Mouse (Mus musculus) left cerebral cortex, adult 8-10 months (tissue): ENCODE measurements at regions not wholly inside any gene's neighbourhood (a gene's known extent, or its start where the extent isn't known, plus 50 kb on each side); places are given as distances from the start of the nearest gene placed in this dataset.

ENCODE experiments used
- DNase-seq, 2 experiments: peaks; one replicate each; pipeline ENCODE4 v3.0.0; 2022; ENCODE audit warnings: low spot score in 2 of 2

DNA sequence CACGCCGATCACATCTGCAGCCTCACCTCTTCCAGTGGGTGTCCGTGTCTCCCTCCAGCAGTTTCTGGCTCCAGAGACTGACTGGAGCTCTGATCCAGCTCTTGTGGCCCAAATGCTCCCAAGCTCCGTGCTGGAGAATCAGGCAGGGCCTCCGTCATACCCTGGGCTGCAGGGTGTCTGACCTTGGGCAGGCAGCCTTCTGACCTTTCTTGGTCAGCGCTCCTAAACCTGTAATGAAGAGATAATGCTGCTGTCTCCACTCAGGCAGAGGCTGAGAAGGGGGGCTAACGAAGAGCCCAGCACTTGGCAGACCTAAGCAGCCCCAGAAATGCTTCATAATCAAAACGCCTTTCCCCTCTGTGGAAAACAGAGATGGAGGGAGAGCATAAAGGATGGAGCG, 89.9 kb upstream of the Mef2a start:
- DNase-seq = no peak

GRCm38 (mm10) chr7:67461333-67462255, 88.9 kb upstream of the Mef2a start:
- DNase-seq = peak in 1 of 2 experiments; percentile 47

GRCm38 (mm10) chr7:67459810-67460209, 87.2 kb upstream of the Mef2a start:
- DNase-seq = peak in 1 of 2 experiments; percentile 62

- DNase-seq = no peak
Observed at GRCm38 (mm10) chr7:67459209-67459608, 86.6 kb upstream of the Mef2a start.

GRCm38 (mm10) chr7:67458640-67459039, 86.0 kb upstream of the Mef2a start:
- DNase-seq = no peak

GRCm38 (mm10) chr7:67457898-67458297, 85.2 kb upstream of the Mef2a start:
- DNase-seq = no peak

DNA sequence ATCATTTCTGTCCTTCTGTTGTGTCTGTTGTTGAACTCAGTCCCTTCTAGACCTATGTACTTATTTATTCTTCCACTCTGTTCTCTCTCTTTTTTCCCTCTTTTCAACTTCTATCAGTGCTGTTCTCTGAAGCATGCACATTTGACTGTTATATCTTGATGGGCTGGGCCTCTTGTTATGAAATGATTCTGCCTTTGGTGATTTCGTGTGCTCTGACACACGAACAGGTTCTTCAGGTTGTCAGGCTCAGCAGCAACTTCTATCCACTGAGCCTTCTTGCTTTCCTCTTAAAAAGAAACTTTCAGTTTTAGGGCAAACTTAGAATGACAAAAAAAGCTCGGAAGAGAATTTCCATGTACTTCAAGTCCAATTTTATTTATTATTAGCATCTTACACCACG, 83.4 kb upstream of the Mef2a start:
- DNase-seq = no peak

GRCm38 (mm10) chr7:67454458-67454857, 81.8 kb upstream of the Mef2a start:
- no peak for DNase-seq

DNA sequence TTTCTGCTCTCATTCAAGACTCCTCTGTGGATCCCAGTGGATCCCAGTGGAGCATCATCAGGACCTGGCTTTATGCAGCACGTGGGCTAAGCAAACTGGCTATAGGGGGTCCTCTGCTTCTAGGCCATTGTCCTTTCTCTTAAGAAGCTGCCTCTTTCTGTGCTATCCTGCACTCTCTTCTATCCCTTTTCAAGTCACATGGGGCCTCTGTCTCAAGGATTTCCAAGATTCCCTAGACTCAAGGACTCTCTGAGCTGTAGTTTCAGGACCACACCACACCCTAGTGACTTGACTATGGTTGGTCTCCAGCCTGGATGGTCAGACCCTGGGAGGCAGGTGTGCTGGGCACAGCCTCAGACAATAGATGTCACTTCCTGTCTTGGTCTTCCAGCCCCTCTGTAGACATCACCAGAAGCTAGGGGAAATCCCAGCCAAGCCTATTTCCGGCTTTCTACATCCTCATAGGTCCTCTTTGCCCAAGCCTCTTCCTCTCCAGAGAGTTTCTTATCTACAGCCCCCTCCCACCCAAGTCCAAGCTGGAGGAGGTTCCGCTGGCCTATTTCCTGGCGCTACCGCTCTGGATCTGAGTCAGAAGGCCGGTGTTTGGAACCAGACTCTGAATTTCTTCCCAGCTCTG, 78.6 kb upstream of the Mef2a start:
- no peak for DNase-seq

DNA sequence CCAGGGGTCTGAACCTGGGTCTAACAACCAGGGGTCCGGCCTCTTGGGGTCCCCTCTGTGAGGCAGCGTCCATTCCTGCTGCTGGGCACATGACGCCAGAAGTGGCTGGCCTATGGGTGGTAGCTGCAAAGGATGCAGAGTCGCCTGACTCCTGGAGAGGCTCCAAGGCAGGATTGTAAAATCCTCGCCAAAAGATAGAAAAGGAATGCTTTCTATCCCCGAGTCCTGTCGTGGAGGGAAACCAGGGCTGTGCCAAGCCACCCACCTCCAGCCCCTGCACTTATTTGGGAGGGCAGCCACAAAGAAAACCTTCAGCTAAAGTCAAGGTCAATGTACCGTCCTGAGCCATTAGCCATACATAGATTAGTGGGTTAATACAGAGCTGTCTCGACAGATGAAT, 73.9 kb upstream of the Mef2a start:
- DNase-seq = no peak

DNA sequence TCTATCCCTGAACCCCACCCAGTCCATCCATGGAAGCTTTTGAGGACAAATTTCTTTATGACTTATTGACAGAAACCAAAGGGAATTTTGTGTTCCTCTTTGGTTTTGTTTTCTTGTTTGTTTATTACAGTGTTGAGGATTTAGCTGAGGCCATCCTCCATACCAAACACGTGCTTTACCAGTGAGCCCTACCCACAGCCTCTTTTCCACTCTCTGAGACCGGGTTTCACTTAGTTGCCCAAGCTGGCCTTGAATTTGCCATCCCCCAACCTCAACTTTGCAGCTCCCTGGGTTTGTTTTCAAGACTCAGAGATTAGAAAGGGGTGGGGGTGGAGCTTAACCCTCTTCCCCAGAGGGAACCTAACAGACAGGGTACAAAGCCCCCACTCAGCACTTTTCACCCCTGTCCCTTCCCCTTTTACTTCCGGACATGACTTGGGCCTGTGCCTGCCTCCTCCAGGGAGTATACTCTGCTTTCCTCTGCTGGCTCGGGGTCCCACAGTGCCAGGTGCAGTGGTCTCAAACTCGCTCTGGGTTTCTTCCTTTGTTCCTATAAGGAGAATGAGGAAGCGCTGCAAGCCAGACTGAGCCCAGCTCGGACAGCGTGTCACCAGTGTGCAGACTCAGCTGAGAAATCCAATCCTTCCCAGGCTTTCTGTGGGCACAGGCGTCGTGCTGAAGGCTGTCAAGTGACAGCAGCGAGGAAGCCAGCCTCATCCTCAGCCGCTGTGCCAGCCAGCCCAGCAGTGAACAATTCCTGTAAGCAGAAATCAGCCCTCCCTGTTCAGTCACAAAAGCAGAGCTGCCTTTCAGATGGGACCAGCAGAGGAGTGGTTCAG, 72.8 kb upstream of the Mef2a start:
- peak in 1 of 2 experiments; percentile 28 for DNase-seq

GRCm38 (mm10) chr7:67444523-67444942, 71.9 kb upstream of the Mef2a start:
- no peak for DNase-seq

GRCm38 (mm10) chr7:67443666-67444065, 71.0 kb upstream of the Mef2a start:
- DNase-seq = no peak

GRCm38 (mm10) chr7:67443001-67443555, 70.4 kb upstream of the Mef2a start:
- DNase-seq = peak in 1 of 2 experiments; percentile 67

DNA sequence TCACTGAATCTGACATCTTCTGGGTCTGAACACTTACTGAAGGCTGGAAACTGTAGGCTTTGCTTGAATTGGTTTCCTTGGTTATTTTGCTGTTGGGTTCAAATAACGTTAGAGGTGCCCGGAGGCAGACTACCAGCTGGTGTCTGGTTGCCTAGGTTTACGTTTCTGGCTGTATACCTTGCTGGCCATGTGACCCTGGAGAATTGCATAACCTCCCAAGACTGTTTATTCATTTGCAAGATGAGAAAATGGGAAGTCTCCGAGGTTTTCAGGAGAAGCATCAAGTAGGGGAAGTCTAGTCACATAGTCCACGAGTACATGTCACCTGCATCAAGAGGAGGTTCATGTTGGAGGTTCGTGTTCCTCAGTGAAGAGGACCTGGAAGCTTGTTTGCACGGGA, 69.6 kb upstream of the Mef2a start:
- DNase-seq = no peak

GRCm38 (mm10) chr7:67440806-67441205, 68.1 kb upstream of the Mef2a start:
- peak in 1 of 2 experiments; percentile 71 for DNase-seq

DNA sequence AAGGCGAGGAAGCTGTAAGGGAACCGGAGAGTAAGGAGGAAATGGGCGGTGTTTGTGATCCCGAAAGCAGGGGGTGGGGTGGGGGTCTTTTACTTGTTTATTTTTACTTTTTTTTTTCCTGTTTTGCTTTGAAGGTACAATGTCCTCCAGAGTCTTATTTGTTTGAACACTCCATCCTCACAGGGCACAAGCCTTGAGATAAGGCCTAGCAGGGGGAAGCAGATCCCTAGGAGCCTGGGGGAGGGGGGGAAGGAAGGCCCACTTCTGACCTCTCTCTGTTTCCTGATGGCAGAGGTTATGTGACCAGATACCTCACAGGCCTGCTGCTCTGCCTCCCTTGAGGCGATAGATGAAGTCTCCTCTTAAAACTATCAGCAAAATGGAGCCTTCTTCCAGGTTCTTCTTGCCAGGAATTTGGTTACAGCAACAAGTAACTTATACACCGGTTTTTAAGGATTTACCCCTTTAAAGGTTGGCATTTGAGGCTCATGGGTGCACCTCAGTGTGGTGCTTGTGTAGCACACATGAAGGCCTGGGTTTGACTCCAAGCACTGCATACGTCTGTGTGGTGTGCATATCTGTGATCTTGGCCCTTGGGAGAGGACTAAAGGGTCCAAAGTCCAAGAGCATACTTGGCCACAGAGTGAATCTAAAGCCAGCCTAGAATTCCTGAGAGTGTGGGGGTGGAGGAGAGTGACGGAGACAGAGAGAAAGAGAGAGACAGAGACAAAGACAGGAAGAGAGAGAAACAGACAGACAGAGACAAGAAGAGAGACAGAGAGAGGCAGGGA, 64.8 kb upstream of the Mef2a start:
- DNase-seq = no peak

DNA sequence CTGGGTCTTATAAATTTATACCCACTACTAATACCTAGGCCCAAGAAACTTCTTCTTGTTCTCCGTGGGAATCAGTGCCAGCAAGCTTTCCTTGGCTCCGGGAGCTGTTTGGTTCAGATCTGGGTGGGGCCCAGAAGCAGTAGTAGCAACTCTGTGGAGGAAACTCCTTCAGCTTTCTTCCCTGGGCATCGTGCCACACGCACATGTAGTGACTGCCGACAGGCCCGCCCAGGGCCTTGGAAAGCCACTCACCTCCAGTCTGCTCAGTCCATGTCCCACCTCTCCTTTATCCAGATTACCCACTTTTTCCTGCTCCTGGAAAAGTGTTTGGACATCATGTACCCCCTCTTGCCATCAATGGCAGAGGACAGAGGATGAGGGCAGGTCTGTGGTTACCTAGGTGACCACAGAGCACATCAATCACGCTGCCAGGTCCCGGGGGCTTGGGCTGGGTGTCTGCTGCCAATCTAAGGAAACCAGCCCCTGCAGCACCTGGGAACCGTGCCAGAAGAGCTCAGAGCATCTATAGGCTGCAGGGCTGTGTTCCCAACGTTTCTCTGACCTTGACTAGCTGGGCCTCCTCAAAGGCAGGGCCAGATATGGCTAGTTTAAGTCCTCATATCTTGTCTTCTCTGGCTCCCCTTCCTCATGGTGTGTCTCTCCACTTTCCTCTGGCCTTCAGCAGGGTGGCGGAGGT, 63.1 kb upstream of the Mef2a start:
- DNase-seq = no peak

GRCm38 (mm10) chr7:67430987-67431386, 58.3 kb upstream of the Mef2a start:
- DNase-seq = no peak

GRCm38 (mm10) chr7:67430041-67430440, 57.4 kb upstream of the Mef2a start:
- DNase-seq = no peak
